Mouse (Mus musculus): ENCODE measurements at regions not wholly inside any gene's neighbourhood (a gene's known extent, or its start where the extent isn't known, plus 50 kb on each side); places are given as distances from the start of the nearest gene placed in this dataset.
"Not testable (repeated sequence)": the region's sequence is repeated elsewhere in the genome, so short reads cannot be mapped to it uniquely, and the experiment has no call there.

- DNase-seq (ENCODE audit: low read depth): no peak
Observed at GRCm38 (mm10) chr1:35200656-35201055, 350.9 kb downstream of the Plekhb2 start.

GRCm38 (mm10) chr1:35201083-35201879 lies 351.5 kb downstream of the Plekhb2 start:
- no peak for DNase-seq (ENCODE audit: low read depth)

GRCm38 (mm10) chr1:35201880-35202220 lies 352.1 kb downstream of the Plekhb2 start:
- DNase-seq (ENCODE audit: low read depth): no peak

GRCm38 (mm10) chr1:35202551-35202950 lies 352.8 kb downstream of the Plekhb2 start:
- DNase-seq (ENCODE audit: low read depth): no peak

GRCm38 (mm10) chr1:35206834-35207529 lies 357.2 kb downstream of the Plekhb2 start:
- DNase-seq (ENCODE audit: low read depth): no peak

GRCm38 (mm10) chr1:35212111-35212891 lies 362.5 kb downstream of the Plekhb2 start:
- DNase-seq (ENCODE audit: low read depth): no peak

GRCm38 (mm10) chr1:35213875-35214274 lies 364.1 kb downstream of the Plekhb2 start:
- no peak for DNase-seq (ENCODE audit: low read depth)

- DNase-seq (ENCODE audit: low read depth): peak; percentile 54
Observed at GRCm38 (mm10) chr1:35216411-35216810, 366.6 kb downstream of the Plekhb2 start.

- not testable (repeated sequence) for DNase-seq (ENCODE audit: low read depth)
Observed at GRCm38 (mm10) chr1:35220215-35220614, 370.4 kb downstream of the Plekhb2 start.

- DNase-seq (ENCODE audit: low read depth): no peak
Observed at GRCm38 (mm10) chr1:35220751-35221150, 371.0 kb downstream of the Plekhb2 start.

- DNase-seq (ENCODE audit: low read depth): no peak
Observed at GRCm38 (mm10) chr1:35232592-35232991, 382.8 kb downstream of the Plekhb2 start.

- no peak for DNase-seq (ENCODE audit: low read depth)
Observed at GRCm38 (mm10) chr1:35238139-35238538, 388.4 kb downstream of the Plekhb2 start.

- DNase-seq (ENCODE audit: low read depth): no peak
Observed at GRCm38 (mm10) chr1:35242849-35243248, 393.1 kb downstream of the Plekhb2 start.

GRCm38 (mm10) chr1:35243339-35243738 lies 393.6 kb downstream of the Plekhb2 start:
- DNase-seq (ENCODE audit: low read depth): no peak

- no peak for DNase-seq (ENCODE audit: low read depth)
Observed at GRCm38 (mm10) chr1:35265125-35265524, 415.3 kb downstream of the Plekhb2 start.

- no peak for DNase-seq (ENCODE audit: low read depth)
Observed at GRCm38 (mm10) chr1:35266626-35267025, 416.9 kb downstream of the Plekhb2 start.

- DNase-seq (ENCODE audit: low read depth): no peak
Observed at GRCm38 (mm10) chr1:35267883-35268282, 418.1 kb downstream of the Plekhb2 start.

- peak; percentile 58 for DNase-seq (ENCODE audit: low read depth)
Observed at GRCm38 (mm10) chr1:35274978-35275377, 425.2 kb downstream of the Plekhb2 start.
